Mouse (Mus musculus) cerebellum, postnatal 10 days (tissue): ENCODE measurements at regions not wholly inside any gene's neighbourhood (a gene's known extent, or its start where the extent isn't known, plus 50 kb on each side); places are given as distances from the start of the nearest gene placed in this dataset.
A peak's percentile ranks its signal among the peaks of the same experiment; 100 is the strongest.

ENCODE experiments used
- DNase-seq, 2 experiments: peaks; one replicate each; pipeline ENCODE4 v3.0.0; 2021; ENCODE audit warnings: mixed read lengths in 2 of 2

GRCm38 (mm10) chr10:55767571-55767970, 339.1 kb upstream of the Msl3l2 start:
- DNase-seq: peak; percentile 81 to 88

- no peak for DNase-seq
Measured at GRCm38 (mm10) chr10:55769642-55770041, 337.1 kb upstream of the Msl3l2 start.

- DNase-seq: no peak
Measured at GRCm38 (mm10) chr10:55782674-55783469, 323.8 kb upstream of the Msl3l2 start.

- no peak for DNase-seq
Measured at GRCm38 (mm10) chr10:55813966-55814365, 292.8 kb upstream of the Msl3l2 start.

GRCm38 (mm10) chr10:55851361-55851760, 255.4 kb upstream of the Msl3l2 start:
- peak; percentile 22 to 53 for DNase-seq

- DNase-seq: no peak
Measured at GRCm38 (mm10) chr10:55892606-55893005, 214.1 kb upstream of the Msl3l2 start.

GRCm38 (mm10) chr10:55929100-55929499, 177.6 kb upstream of the Msl3l2 start:
- no peak for DNase-seq

- no peak for DNase-seq
Measured at GRCm38 (mm10) chr10:55933993-55934392, 172.7 kb upstream of the Msl3l2 start.

GRCm38 (mm10) chr10:55935447-55935846, 171.3 kb upstream of the Msl3l2 start:
- DNase-seq: no peak

GRCm38 (mm10) chr10:55962627-55963203, 144.0 kb upstream of the Msl3l2 start:
- no peak for DNase-seq
